Mouse (Mus musculus): ENCODE measurements around the gene Inhba.

The Inhba gene

GRCm38 (mm10) chr13:16011372-16012242 is at the start of gene Inhba:
Gene Inhba (plus strand): TSS chr13:16011851.
- DNase-seq (ENCODE audit: low spot score in 2 of 2) = peak; percentile 7 to 14

- DNase-seq (ENCODE audit: low spot score in 2 of 2) = no peak
Observed at GRCm38 (mm10) chr13:15976584-15976983, 35.1 kb upstream of the Inhba start.

- DNase-seq (ENCODE audit: low spot score in 2 of 2) = no peak
Observed at GRCm38 (mm10) chr13:15979551-15979950, 32.1 kb upstream of the Inhba start.

GRCm38 (mm10) chr13:15982041-15982440 is 29.6 kb upstream of the Inhba start:
- DNase-seq (ENCODE audit: low spot score in 2 of 2) = no peak

- no peak for DNase-seq (ENCODE audit: low spot score in 2 of 2)
Observed at GRCm38 (mm10) chr13:15985761-15986160, 25.9 kb upstream of the Inhba start.

- no peak for DNase-seq (ENCODE audit: low spot score in 2 of 2)
Observed at GRCm38 (mm10) chr13:15986172-15986571, 25.5 kb upstream of the Inhba start.

- no peak for DNase-seq (ENCODE audit: low spot score in 2 of 2)
Observed at GRCm38 (mm10) chr13:15995314-15995713, 16.3 kb upstream of the Inhba start.

GRCm38 (mm10) chr13:16005517-16005916 is 6.1 kb upstream of the Inhba start:
- DNase-seq (ENCODE audit: low spot score in 2 of 2) = no peak

GRCm38 (mm10) chr13:16007748-16008147 is 3.9 kb upstream of the Inhba start:
- no peak for DNase-seq (ENCODE audit: low spot score in 2 of 2)

GRCm38 (mm10) chr13:16008348-16008747 is 3.3 kb upstream of the Inhba start:
- no peak for DNase-seq (ENCODE audit: low spot score in 2 of 2)

- no peak for DNase-seq (ENCODE audit: low spot score in 2 of 2)
Observed at GRCm38 (mm10) chr13:16009766-16010465, 1.7 kb upstream of the Inhba start.

GRCm38 (mm10) chr13:16010586-16010985 is 1.1 kb upstream of the Inhba start:
- no peak for DNase-seq (ENCODE audit: low spot score in 2 of 2)

GRCm38 (mm10) chr13:16012243-16012887 is 714 bp downstream of the Inhba start:
- peak; percentile 55 to 60 for DNase-seq (ENCODE audit: low spot score in 2 of 2)

GRCm38 (mm10) chr13:16014166-16014565 is 2.5 kb downstream of the Inhba start:
- DNase-seq (ENCODE audit: low spot score in 2 of 2) = no peak

- no peak for DNase-seq (ENCODE audit: low spot score in 2 of 2)
Observed at GRCm38 (mm10) chr13:16016506-16016905, 4.9 kb downstream of the Inhba start.

- DNase-seq (ENCODE audit: low spot score in 2 of 2) = no peak
Observed at GRCm38 (mm10) chr13:16017338-16017737, 5.7 kb downstream of the Inhba start.

- DNase-seq (ENCODE audit: low spot score in 2 of 2) = no peak
Observed at GRCm38 (mm10) chr13:16017777-16018176, 6.1 kb downstream of the Inhba start.

GRCm38 (mm10) chr13:16018807-16019510 is 7.3 kb downstream of the Inhba start:
- DNase-seq (ENCODE audit: low spot score in 2 of 2) = no peak

- peak; percentile 14 to 37 for DNase-seq (ENCODE audit: low spot score in 2 of 2)
Observed at GRCm38 (mm10) chr13:16020659-16021058, 9.0 kb downstream of the Inhba start.

GRCm38 (mm10) chr13:16021181-16021580 is 9.5 kb downstream of the Inhba start:
- no peak for DNase-seq (ENCODE audit: low spot score in 2 of 2)

- no peak for DNase-seq (ENCODE audit: low spot score in 2 of 2)
Observed at GRCm38 (mm10) chr13:16021849-16022248, 10.2 kb downstream of the Inhba start.

- no peak for DNase-seq (ENCODE audit: low spot score in 2 of 2)
Observed at GRCm38 (mm10) chr13:16022536-16022935, 10.9 kb downstream of the Inhba start.
